Comparison of ENCODE assay signal across 11 mouse cellular contexts in genomic region chr10:89434509-89435210, GRCm38 (mm10). TPM values are rescaled to one million over a fixed set of nuclear protein-coding genes. Genes with fewer than 3 reads are reported as not detected.
A peak's percentile ranks its signal among the peaks of the same experiment; 100 is the strongest.
DNase-seq lines count a peak whose midpoint lies in the region; ATAC-seq and TF ChIP-seq lines count a peak whose summit lies in the region.
"Had no signal": no experiment of that assay in that cellular context is flagged by ENCODE, and none has a peak within 500 bp of the region (broad histone marks: within the 10 kb centered on the region; RNA-seq: fewer than 3 reads in every experiment).

No protein-coding gene starts in this region.

- no peak for TF ChIP-seq CTCF in midbrain, postnatal 0 days (IDR thresholded peaks at IDR 0.05)
- no peak for TF ChIP-seq CTCF in stomach, postnatal 0 days (IDR thresholded peaks at IDR 0.05; ENCODE audit: low read depth)

- 29% methylated on average over 17 of the region's 17 CpGs for WGBS in embryonic facial prominence, embryonic 13.5 days
- WGBS in hindbrain, embryonic 13.5 days: 16% methylated on average over 17 of the region's 17 CpGs
- 14% methylated on average over 17 of the region's 17 CpGs for WGBS in midbrain, postnatal 0 days
- WGBS in stomach, postnatal 0 days: 74% methylated on average over 17 of the region's 17 CpGs
- whole genome bisulfite sequencing in heart, embryonic 10.5 days: 74% methylated on average over 17 of the region's 17 CpGs

- no peak overlapping the region for H3K27ac ChIP-seq in embryonic facial prominence, embryonic 13.5 days
- H3K27ac ChIP-seq in hindbrain, embryonic 13.5 days: no peak overlapping the region
- no peak overlapping the region for H3K27ac ChIP-seq in midbrain, postnatal 0 days (ENCODE audit: low read depth, low read length)
- H3K27ac ChIP-seq in stomach, postnatal 0 days (replicated peaks): no peak overlapping the region
- H3K27ac ChIP-seq in heart, embryonic 10.5 days: no peak overlapping the region

- peak; percentile 47 for DNase-seq in brain, adult 2 months (ENCODE audit: low read depth, low spot score)
- DNase-seq in midbrain, postnatal 0 days (ENCODE audit: low spot score): peak; percentile 27
- no peak for DNase-seq in stomach, postnatal 0 days (ENCODE audit: low spot score)
- DNase-seq in heart, embryonic 10.5 days (ENCODE audit: low spot score): no peak
- DNase-seq in layer of hippocampus, adult 11-12 months (ENCODE audit: low spot score): no peak
- DNase-seq: kidney, adult 11 months; thymus, postnatal 25 days had no signal

- peak overlapping the region; percentile 18; the same call in 1 of the 2 replicates for H3K4me2 ChIP-seq in embryonic facial prominence, embryonic 13.5 days
- H3K4me2 ChIP-seq in hindbrain, embryonic 13.5 days: peak overlapping the region; percentile 41
- H3K4me2 ChIP-seq in midbrain, postnatal 0 days (ENCODE audit: low read depth, low read length, poor library complexity, severe bottlenecking): 0 out of 2 replicates have a peak overlapping the region, but pooled peaks have one; percentile 1
- H3K4me2 ChIP-seq in stomach, postnatal 0 days (replicated peaks; ENCODE audit: low read depth): no peak overlapping the region

- H3K36me3 ChIP-seq in embryonic facial prominence, embryonic 13.5 days: peaks cover 7% of the 10 kb centered on the region; the same call in 1 of the 2 replicates
- no peaks in the 10 kb centered on the region for H3K36me3 ChIP-seq in hindbrain, embryonic 13.5 days
- no peaks in the 10 kb centered on the region for H3K36me3 ChIP-seq in midbrain, postnatal 0 days (ENCODE audit: insufficient read depth, low read length)
- H3K36me3 ChIP-seq in stomach, postnatal 0 days (ENCODE audit: control insufficient read depth, insufficient read depth, low read length): peaks cover 5% of the 10 kb centered on the region; the same call in 1 of the 2 replicates
- peaks cover 21% of the 10 kb centered on the region for H3K36me3 ChIP-seq in heart, embryonic 10.5 days

- no peak overlapping the region for H3K4me3 ChIP-seq in embryonic facial prominence, embryonic 13.5 days
- H3K4me3 ChIP-seq in hindbrain, embryonic 13.5 days: peak overlapping the region; percentile 14
- H3K4me3 ChIP-seq in midbrain, postnatal 0 days (ENCODE audit: low read depth, low read length): no peak overlapping the region
- H3K4me3 ChIP-seq in stomach, postnatal 0 days (ENCODE audit: low read depth, low read length): no peak overlapping the region
- H3K4me3 ChIP-seq in heart, embryonic 10.5 days: no peak overlapping the region

- H3K4me1 ChIP-seq in embryonic facial prominence, embryonic 13.5 days: no peaks in the 10 kb centered on the region
- H3K4me1 ChIP-seq in hindbrain, embryonic 13.5 days (replicated peaks): peaks cover 15% of the 10 kb centered on the region
- no peaks in the 10 kb centered on the region for H3K4me1 ChIP-seq in midbrain, postnatal 0 days (ENCODE audit: insufficient read depth, low read length)
- no peaks in the 10 kb centered on the region for H3K4me1 ChIP-seq in stomach, postnatal 0 days (replicated peaks; ENCODE audit: control insufficient read depth, insufficient read depth)
- peaks cover 16% of the 10 kb centered on the region for H3K4me1 ChIP-seq in heart, embryonic 10.5 days

- TF ChIP-seq EP300 in stomach, postnatal 0 days (optimal IDR thresholded peaks at IDR 0.05): no peak

- H3K9ac ChIP-seq in embryonic facial prominence, embryonic 13.5 days: no peak overlapping the region
- no peak overlapping the region for H3K9ac ChIP-seq in hindbrain, embryonic 13.5 days
- no peak overlapping the region for H3K9ac ChIP-seq in midbrain, postnatal 0 days (replicated peaks; ENCODE audit: low read length, poor library complexity, severe bottlenecking)
- H3K9ac ChIP-seq in stomach, postnatal 0 days (ENCODE audit: low read length): no peak overlapping the region

- no peaks in the 10 kb centered on the region for H3K27me3 ChIP-seq in embryonic facial prominence, embryonic 13.5 days
- peaks cover 77% of the 10 kb centered on the region for H3K27me3 ChIP-seq in hindbrain, embryonic 13.5 days
- H3K27me3 ChIP-seq in midbrain, postnatal 0 days (ENCODE audit: insufficient read depth, low read length): peaks cover 8% of the 10 kb centered on the region
- no peaks in the 10 kb centered on the region for H3K27me3 ChIP-seq in stomach, postnatal 0 days (ENCODE audit: control insufficient read depth, insufficient read depth, low read length)
- no peaks in the 10 kb centered on the region for H3K27me3 ChIP-seq in heart, embryonic 10.5 days (ENCODE audit: insufficient read depth, poor library complexity, severe bottlenecking)
- H3K27me3 ChIP-seq: CH12.LX had no signal

- no peaks in the 10 kb centered on the region for H3K9me3 ChIP-seq in embryonic facial prominence, embryonic 13.5 days
- H3K9me3 ChIP-seq in hindbrain, embryonic 13.5 days: no peaks in the 10 kb centered on the region
- H3K9me3 ChIP-seq in midbrain, postnatal 0 days (ENCODE audit: low read length): no peaks in the 10 kb centered on the region
- H3K9me3 ChIP-seq in stomach, postnatal 0 days (ENCODE audit: control insufficient read depth, low read length): no peaks in the 10 kb centered on the region
- no peaks in the 10 kb centered on the region for H3K9me3 ChIP-seq in heart, embryonic 10.5 days

- no peak for ATAC-seq in embryonic facial prominence, embryonic 13.5 days (ENCODE audit: insufficient number of reproducible peaks, insufficient read depth, low FRiP score, low TSS enrichment, low read depth)
- no peak for ATAC-seq in hindbrain, embryonic 13.5 days (ENCODE audit: low FRiP score)
- ATAC-seq in midbrain, postnatal 0 days (ENCODE audit: low FRiP score): no peak
- no peak for ATAC-seq in stomach, postnatal 0 days (ENCODE audit: low FRiP score, low TSS enrichment)
- no peak for ATAC-seq in erythroblast, adult 5-6 weeks (replicated peaks; ENCODE audit: low FRiP score, poor library complexity, severe bottlenecking)

RNA-seq across cellular contexts. Expression of gene Gas2l3, which starts 9.1 kb away (rescaled TPM):
- polyA plus RNA-seq in embryonic facial prominence, embryonic 13.5 days (2015; fragmentation: Nextera tagmentation; extraction: Ambion mirVana): 14.5 and 15.5 TPM in 2 replicates
- polyA plus RNA-seq in hindbrain, embryonic 13.5 days (2015; fragmentation: Nextera tagmentation; extraction: Ambion mirVana): 7.1 and 7.8 TPM in 2 replicates
- total RNA-seq in midbrain, postnatal 0 days (2014; rRNA removed): 3.7 and 7.0 TPM in 2 replicates
- 1.6 and 1.7 TPM in 2 replicates for polyA plus RNA-seq in midbrain, postnatal 0 days (2015; fragmentation: Nextera tagmentation; extraction: Ambion mirVana)
- 5.4 and 6.4 TPM in 2 replicates for polyA plus RNA-seq in stomach, postnatal 0 days (2015; fragmentation: Nextera tagmentation; extraction: Ambion mirVana)
- total RNA-seq in erythroblast, adult 5-6 weeks (2015; ENCODE audit: low replicate concordance): 6.3 and 7.7 TPM in 2 replicates
- total RNA-seq in erythroblast, adult 5-6 weeks (2017; ENCODE audit: low replicate concordance): 7.4 and 14.8 TPM in 2 replicates
- 12.1 and 21.9 TPM in 2 replicates for polyA plus RNA-seq in heart, embryonic 10.5 days (2016; fragmentation: Nextera tagmentation; extraction: Ambion mirVana)

Comparison
In these comparisons a context has a peak if more than half of its experiments do, and no peak if none do; other contexts are left out.
1. DNase-seq: peak in brain, adult 2 months (single experiment) and midbrain, postnatal 0 days (single experiment); none in stomach, postnatal 0 days (single experiment), heart, embryonic 10.5 days (single experiment) and layer of hippocampus, adult 11-12 months (single experiment).